Mouse (Mus musculus) common myeloid progenitor, adult 5-6 weeks (primary cell): ENCODE measurements at regions not wholly inside any gene's neighbourhood (a gene's known extent, or its start where the extent isn't known, plus 50 kb on each side); places are given as distances from the start of the nearest gene placed in this dataset.

Experiments used
- ATAC-seq: replicated peaks from 2 replicates; pipeline ENCODE4 v1.8.0; 2016; ENCODE audit warnings: low read depth, mild to moderate bottlenecking, moderate TSS enrichment, inconsistent platforms; ENCODE audit not compliant: poor library complexity, severe bottlenecking

DNA sequence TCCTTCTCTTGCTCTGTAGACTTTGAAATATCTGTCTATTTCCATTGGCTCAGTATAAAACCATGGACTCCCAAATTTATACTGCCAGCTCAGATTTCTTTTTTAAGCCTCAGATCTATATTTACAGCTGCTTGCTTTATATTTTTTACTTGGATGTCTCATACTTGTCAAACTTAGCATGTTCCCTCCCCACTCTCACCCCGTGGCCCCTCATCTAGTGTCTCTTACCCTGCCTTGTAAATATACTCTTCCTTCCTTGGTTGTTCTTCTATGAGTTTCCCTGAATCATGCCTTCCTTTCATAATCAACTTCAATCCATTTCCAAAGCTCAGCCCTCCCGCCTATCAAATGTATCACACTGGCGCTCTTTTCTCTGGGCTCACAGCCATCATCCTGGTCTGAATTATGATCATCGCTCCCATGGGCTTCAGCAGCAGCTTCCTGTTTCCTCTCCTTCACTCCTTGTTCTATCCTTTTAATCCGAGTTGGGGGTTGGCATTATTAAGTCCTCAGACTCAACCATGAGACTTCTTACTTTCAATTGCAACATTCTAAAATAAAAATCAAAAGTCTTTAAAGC is 177.0 kb upstream of the Cnr1 start:
- ATAC-seq, result no peak

DNA sequence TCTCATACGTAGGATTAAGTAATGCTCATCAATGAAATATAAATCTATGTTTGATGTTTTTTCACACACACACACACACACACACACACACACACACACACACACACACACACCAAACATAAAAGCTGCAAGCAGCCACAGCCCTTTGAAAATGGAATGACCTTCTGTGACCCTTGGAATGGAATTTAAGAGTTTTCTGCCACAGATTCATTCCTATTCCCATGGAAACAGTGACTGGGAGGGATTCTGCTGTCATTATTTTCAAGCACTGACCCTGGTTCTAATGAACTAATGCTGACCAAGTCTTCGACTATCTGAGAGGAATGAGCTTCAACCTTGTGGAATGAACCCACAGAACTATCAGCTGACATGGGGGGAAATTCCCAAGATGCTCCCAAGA is 156.7 kb upstream of the Cnr1 start:
- no peak for ATAC-seq

GRCm38 (mm10) chr4:33786027-33786426 is 138.4 kb upstream of the Cnr1 start:
- ATAC-seq, result no peak

DNA sequence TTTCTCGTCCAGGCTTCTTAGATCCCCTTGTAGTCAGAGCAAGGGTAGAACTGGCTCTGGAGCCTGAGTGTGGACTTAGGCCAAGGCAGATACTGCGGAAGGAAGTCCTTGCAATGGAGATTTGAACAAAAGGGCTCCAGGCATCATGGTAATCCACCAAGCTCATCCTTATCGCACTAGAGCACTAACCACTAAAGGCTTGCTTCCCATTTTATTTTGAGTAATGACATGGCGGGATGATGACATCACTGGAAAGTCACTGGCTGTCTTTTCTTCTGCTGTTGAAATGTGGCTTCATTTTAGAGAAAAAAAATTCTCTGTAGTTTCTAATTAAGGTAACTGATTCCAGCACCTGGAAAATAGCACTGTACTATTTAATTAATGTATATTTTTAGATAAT is 137.4 kb upstream of the Cnr1 start:
- peak; percentile 99 for ATAC-seq

GRCm38 (mm10) chr4:33793398-33793797 is 131.0 kb upstream of the Cnr1 start:
- no peak for ATAC-seq

DNA sequence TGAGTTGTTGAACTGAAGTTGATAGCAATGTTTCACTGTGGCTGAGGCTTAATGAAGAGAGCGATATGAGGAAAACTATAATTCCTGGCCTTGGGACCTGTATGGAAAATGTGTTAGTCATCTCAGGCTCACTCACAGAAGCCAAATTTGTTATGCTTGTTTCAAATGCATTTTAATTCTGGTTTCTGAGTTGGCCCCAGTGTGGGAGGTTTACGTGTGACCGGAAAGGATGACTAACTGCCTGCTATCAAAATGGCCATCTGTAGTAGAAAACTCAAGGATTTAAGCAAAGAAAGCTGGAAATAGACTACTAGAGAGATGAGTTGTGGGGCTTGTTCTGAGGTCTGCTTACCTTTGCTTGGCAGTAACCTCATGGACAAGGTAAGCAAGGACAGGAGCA is 128.9 kb upstream of the Cnr1 start:
- ATAC-seq, result no peak

- ATAC-seq, result no peak
Measured at GRCm38 (mm10) chr4:33797964-33798363, 126.4 kb upstream of the Cnr1 start.

DNA sequence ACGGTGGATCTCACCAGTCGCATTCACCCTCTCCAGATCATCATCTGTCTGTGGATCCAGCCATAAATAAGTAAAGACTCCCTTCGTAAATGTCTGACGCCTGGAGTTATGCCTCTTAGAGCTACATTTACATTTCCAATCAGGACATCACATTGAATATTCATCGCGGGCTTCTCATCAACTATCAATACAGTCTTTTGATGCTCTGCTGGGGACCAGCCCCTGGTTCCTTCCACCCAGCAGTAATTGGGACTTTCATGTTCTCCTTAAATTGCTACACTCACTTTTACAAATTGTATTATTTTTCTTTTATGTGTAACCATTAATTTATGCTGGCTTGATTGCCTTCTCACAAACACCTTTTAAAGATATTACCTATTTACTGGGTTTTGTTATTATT is 125.7 kb upstream of the Cnr1 start:
- no peak for ATAC-seq

DNA sequence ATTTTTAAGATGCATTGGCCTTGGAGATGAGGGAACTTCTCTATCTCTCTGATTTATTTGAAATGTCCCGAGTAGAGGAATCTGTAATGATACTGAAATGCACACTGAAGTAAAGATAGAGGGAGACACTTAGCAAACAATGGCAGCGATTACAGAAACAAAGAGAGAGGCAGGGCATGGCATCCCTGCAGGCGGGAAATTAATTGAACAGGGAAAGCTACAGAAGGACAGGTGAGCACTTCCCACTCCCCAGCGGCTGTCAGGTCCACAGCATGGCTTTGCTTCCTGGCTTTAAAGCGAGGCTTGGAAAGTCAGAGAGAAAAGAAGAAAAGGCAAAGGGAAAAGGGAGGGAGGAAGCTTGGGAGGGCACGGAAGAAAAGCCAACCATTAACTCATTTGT is 125.3 kb upstream of the Cnr1 start:
- no peak for ATAC-seq

DNA sequence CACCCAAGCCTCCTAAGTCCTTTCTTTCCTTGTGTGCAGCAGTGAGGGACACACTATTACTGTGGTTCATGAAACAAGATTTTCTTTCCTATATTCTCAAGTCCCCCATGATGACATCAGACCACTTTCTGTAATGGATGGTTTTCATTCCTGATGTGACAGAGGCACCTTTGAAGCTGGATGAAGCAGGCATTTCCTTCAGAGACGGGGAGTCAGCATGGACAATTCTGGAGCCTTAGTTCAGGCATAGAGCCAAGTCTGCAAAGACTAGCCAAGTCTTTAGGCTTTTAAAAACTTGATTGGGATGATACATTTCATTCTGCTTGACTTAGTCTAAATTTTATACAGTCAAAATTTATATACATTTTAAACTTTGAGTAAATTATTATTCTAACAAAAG is 124.6 kb upstream of the Cnr1 start:
- ATAC-seq, result no peak

DNA sequence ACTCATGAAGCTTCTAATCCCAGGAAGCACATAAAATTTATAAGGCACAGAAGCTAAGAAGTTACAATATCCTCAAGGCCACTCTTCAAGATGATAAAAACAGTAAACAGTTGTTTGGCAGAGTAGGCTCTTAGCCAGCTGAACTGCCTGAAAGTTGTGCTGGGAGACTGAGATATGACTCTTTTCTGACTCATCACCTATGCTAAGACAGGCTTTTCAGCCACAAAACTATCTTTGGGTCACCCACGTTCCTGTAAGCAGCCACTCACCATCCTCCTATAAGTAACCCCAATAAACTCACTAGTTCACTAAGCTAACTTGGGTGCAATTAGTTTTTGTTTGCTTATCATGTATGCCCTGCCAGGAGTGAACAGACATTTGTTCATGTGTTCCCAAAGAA is 112.1 kb upstream of the Cnr1 start:
- peak; percentile 52; the same call in 1 of the 2 replicates for ATAC-seq

DNA sequence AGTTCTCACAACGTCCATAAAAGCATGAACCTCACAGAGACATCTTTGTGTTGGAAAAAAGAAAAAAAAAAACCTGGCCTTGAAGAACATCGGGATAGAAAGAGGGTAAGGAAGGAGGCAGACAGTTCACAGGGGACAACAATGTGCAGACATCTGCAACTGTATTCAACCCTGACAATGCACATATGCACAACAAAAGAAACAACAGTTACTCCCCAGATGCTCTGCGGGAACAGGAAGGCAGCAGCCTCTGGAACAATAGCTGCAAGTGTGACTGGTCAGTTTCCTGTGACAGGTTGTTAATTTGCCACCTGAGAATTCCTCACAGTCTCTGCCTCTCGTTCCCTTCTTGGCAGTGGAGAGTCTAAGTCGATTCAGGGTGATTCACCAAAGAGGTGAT is 100.5 kb upstream of the Cnr1 start:
- no peak for ATAC-seq

- ATAC-seq, result no peak
Measured at GRCm38 (mm10) chr4:33833134-33833533, 91.3 kb upstream of the Cnr1 start.

DNA sequence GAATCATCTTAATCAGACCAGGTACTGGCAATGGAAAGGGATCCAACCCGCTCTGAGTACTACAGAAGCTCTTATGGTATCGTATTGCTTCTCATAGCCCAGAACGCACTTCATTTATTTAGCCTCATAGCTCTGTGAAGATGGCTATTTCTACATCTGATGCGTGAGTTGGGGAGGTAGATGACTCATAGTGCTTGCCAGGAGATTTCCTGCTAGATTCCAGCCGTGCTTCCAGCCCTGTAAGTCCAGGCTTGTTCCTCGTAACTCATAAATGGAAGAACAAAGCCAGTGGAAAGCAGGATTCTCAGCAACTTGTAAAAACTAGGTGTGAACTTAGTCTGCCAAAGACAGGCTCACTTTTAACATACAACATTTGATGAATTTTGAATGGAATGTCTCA is 86.0 kb upstream of the Cnr1 start:
- ATAC-seq, result no peak

- no peak for ATAC-seq
Measured at GRCm38 (mm10) chr4:33840119-33840518, 84.3 kb upstream of the Cnr1 start.

DNA sequence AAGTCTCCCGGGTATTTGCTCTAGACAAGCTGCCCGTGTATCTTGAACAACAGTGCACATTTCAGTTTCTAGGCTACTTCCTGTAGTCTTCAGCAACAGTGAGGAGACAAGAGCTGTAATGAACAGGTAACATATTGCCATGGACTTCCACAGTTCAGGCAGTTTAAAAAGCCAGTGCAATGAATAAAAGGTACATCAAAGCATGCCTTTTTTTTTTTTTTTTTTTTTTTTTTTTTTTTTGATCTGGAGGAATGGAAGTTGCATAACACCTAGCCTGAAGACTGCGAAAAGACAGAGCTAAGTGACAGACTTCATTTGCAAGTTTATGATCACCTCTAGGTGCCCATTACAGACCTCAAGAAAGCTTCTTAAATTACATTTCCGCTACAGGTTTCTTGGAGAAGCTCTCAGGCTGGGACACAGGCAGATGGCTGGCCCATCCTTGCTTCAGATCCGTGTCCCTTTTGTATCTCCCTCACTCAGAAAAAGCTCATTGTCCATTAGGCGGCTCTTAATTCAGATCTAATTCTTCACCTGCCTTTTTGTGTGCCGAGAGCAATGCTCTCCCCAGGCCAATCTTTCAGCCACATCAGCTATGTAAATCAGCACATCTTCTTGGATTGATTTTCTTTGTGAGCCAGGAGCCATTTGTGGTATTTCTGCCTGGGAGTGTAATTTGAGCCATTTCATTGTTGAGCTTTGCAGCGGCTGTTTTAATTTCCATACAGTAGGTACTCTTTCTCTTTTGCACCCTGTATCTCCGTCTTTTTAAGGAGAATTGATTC is 78.6 kb upstream of the Cnr1 start:
- no peak for ATAC-seq

GRCm38 (mm10) chr4:33850249-33850648 is 74.1 kb upstream of the Cnr1 start:
- ATAC-seq, result no peak

DNA sequence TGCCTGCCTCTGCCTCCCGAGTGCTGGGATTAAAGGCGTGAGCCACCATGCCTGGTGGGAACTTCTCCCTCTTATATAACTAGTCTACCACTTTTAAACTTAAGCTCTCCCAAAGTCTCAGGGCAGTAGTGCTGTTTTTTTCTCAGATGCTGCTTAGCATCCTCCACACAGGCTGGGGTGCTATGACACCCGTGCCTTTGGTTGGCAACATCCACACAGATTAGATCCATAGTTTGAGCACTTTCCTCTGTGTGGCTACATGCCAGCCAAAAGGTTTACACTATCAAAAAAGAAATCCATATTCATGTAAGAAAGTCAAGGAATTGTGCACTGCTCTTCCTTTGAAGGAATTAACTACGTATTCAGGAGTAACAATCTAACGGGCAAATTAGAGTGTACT is 72.1 kb upstream of the Cnr1 start:
- no peak for ATAC-seq

DNA sequence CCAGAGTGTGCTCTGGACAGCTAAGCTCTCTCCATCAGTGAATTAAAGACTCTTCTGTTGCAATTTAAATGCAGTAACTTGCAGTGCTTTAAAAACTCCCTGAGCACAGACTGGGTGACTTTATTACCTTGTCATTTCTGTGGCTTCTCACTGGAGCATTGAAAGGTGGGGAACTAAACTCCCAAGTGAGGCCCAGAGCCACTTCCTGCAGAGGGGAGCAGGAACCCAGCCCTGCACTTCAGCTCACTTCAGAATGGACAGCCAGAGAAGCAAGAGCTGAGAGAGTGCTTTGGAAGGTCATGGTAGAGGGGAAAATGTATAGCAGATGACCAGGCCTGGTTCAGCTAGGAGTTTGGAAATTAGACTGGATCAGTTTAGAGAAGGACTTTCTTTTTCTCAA is 69.3 kb upstream of the Cnr1 start:
- ATAC-seq, result 0 out of 2 replicates have a peak, but pooled peaks have one; percentile 32

GRCm38 (mm10) chr4:33867126-33867525 is 57.3 kb upstream of the Cnr1 start:
- ATAC-seq, result no peak

DNA sequence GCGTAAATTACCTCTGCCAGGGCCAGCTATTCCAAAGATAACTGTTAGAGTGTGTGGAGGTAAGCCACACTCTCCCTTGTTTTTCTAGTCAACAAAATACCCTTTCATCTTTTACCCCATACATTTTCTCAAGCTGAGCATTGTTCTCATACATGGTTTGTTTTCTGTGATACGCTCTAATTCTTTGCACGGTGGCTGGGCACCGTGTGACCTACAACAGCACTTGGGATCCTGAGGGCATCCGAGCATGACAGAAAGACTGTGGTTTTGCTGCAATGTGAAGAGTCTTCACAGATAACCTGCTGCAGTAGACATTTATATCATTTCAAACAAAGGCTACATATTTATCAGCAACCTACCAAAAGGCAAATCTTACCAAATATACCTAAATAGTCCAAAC is 55.1 kb upstream of the Cnr1 start:
- no peak for ATAC-seq
